Mouse (Mus musculus) gastrocnemius, postnatal 25 days (tissue): Measurements from ENCODE around the gene Actn1. TPM values are rescaled to one million over a fixed set of nuclear protein-coding genes. Genes with fewer than 3 reads are reported as not detected.
A peak's percentile ranks its signal among the peaks of the same experiment; 100 is the strongest.

ENCODE experiments used
- DNase-seq: peaks from one replicate; pipeline ENCODE4 v3.0.0; 2022
- total RNA-seq, 2 experiments: library from RNA; stranded (reverse); gene quantifications; 1 replicate in 1 of 2; 2 replicates in 1 of 2; pipeline ENCODE4 v1.2.3; 2021

The Actn1 gene
- total RNA-seq, 2 experiments from 2014 or later, result 10.2 to 15.5 TPM

DNA sequence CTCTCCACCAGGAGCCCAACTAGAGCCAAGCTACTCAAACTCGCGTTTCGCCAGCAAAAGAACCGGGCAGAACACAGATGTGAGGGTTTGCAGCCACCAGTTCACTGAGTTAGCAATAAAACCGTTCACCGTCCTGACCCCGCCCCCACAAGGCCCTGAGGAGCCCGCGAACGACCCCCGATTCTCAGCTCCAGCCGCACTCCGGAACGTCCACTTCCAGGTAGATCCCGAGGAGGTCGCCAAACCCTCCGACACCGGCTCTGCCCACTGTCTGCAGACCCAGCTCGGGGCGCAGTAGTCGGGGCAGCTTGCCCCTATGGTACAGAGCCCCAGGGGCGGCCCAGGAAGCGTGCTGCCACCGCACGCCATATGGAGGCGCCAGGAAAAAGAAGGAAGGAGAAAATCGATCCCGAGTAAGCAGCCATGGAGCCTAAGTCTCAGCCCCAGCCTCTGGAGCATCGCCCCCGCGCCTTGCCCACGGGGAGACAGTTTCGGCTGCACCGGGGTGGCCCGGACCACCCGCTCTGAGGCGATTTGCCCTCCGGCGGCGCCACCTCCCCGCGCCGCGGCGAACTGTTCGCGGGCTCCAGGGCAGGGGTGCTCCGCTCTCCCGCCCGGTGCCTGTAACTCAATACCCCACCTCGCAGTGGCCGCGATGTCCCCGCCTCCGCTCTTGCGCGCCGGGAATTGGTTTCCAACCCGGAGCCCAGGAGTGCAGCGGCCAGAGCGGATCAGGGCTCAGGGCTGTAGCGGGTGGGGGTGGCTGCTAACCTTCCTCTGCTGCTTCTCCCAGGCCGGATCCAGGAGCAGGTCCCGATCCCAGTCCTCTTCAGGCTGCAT is 735 bp downstream of the Actn1 start:
- peak; percentile 83 for DNase-seq

DNA sequence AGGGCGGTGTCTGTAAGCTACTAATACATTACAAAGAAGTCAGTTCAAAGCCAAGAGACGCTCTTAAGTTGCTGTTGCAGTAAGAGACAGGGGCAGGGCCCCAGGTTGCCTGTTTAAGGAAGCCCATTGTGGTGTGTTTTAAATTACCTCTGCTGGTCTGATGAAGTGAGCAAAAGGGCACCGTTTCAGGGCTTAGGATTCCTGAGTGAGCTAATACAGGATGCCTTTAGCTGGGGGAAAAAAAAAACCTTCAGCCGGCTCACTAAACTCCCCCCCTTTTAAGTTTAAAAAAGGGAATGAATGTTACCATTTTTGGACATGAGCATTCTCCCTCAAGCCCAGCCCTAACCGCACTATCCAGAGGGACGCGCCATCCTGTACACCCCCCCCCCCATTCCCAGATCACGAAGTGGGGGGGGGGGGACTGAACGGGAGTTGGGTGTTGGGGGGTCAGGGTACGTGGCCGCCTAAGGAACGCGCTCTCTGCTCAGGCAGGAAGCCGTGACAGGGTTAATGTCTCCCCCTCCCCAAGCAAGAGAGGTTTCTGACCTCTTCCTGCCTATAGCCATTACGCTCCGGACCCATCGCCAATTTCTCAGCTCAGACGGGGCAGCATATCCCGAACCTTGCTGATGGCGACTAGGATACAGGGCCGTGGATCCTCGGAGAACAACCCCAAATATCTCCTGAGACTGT is 1.5 kb downstream of the Actn1 start:
- DNase-seq, result no peak

DNA sequence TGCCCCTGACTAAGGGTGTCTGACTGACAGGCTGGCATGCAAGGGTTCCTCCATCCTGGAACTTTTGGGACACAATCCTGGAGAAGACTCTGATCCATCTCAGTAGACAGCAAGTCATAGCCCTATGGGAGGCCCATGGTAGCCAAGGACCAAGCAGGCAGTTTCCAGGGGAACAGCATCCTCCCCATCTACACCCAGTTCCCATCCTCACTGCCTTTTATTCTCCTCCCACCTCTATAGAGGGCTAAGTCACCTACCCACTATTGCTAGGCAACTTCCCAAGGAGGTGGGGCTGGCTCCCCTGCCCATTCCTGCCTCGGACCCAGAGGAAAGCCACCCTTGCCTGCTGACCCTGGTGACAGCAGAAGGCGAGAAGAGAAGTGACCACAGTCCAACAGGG is 8.2 kb downstream of the Actn1 start:
- DNase-seq, result no peak

DNA sequence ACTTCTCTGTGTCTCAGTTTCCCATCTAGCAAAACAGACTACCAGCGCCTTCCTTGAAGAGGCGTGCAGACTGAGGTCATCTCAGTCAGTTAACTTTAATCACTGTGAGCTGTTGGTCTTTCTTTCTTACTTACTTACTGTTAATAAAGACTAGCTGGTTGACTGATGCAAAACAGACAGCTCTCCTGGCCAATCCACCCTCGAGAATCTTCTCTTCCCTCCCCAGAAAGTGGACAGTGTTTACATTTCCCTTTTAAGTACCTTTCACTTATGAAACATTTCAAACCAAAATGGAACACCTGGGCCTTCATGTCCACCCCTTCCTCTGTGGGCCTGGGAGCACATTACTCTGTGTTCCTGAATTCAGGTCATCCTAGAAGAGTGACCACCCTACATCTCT is 8.6 kb downstream of the Actn1 start:
- DNase-seq, result no peak

DNA sequence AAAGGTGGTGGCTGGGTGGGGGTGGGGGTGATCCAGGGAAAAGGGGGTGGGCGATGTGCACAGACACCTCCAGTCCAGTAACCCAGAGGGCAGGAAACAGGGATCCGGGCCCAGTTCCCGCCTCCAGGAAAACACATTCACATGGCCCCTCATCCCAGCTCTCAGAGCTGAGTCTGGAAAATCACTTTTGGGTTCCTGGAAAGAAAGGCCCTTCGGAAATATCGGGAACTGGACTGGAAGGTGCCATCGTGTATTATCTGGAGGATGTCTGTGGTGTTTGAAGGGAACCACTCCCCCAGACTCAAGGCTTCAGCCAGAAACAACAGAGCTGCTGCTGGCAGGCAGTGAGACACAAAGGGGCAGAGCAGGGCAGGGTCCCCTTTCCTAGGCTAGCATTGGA is 10.6 kb downstream of the Actn1 start:
- no peak for DNase-seq

DNA sequence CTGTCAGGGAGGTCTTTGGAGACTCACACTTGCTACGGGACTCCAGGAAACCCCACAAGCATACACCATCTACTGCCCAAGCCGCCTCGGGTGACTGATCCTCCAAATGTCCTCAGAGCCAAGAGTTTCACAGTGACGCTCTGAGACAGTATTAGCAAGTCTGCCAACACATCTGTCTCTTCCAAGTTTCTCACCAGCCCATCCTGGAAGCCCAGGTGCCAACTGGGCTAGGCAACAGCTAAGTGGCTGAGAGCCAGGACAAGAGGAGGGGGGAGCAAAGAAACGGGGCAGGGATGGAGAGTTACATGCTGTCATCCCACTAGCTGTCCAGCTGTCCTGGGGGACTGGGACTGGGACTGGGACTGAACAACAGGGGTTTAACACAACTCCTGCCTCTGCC is 13.1 kb downstream of the Actn1 start:
- DNase-seq, result peak; percentile 52

DNA sequence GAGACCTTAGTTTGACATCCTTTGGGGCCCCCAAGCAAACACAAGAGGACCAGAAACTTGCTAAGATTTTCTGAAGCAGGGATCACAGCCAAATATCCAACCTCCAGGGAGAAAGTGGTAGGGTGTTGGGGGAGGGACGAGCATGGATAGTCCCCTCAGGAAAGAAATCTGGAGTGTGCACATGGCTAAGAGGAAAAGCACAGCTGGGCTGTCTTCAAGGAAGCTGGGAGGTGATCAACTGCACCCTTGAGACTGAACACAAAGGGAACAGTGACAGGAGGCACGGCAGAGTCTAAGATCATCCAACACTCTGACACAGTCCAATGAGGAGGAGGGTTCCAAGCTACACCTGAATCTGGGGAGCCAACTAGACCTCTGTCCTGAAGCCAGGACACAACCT is 13.7 kb downstream of the Actn1 start:
- no peak for DNase-seq

DNA sequence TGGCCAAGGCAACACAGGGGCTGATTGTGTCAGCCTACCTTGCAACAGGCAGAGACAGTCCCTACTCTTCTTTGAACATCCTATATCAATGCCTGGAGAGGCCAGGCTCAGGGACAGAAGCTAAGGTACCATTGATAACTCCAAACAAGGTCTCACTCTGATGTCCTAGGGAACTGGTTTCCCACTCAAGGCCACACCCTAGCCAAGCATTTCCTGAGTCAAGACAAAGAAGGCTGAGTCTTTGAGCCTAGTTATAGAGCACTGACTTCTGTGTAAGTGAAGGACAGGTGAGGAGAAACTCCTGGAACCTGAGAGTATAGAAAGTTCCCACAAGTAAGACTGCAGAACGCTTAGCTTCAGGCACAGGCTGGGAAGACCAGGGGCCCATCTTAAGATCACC is 15.4 kb downstream of the Actn1 start:
- DNase-seq, result no peak

DNA sequence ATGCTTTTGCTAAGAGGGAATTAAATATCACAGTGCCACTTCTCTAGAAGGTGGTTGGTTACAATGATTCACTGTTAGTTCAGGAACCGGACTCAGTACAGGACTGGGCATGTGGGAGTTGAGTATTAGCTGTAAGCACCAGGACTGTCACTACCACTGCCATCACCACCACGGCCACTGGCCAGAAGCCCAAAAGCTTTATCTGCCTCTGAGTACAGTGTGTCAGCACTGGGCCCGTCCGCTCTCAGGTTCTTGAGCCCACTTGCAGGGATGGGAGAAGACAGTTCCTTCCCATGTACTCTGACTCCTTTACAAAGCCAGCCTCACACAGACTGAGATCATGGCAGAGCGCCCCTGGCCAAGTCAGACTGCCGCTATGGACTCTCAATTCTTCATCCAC is 16.0 kb downstream of the Actn1 start:
- DNase-seq, result no peak

DNA sequence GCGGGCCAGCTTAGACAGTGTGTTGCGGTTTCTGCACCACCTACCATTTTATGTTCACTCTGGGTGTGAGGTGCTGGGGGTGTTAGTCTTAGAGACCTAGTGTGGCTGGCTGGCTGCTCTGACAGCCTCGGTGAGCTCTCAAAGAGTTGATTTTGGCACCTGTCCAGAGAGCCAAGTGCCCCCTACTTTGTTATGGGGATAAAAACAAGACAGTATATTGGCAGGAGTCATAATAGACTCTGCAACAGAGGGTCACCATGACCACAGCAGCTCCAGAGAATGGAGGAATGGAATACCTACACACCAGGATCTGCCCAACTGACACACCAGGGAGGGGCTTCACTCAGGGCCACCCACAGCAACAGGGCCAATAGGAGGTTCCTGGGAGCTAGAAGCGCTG is 16.8 kb downstream of the Actn1 start:
- DNase-seq, result no peak

DNA sequence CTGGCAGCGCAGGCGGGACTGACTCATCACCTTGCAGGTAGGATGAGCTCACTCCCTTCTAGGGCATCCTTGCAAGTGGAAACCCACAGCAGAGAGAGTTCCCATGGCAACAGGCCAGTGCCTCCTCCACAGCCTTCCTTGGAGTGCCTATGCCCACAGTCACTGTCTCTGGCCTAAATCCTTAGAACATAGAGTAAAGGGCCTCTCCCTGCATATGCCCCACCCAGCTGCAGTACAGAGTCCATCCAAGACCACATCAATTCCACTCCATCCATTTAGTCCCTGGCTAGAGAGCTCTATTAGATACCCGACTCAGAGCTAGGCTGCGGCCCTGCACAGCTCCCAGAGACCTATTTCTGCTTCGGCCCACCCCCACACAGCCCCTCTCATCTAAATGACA is 20.7 kb downstream of the Actn1 start:
- no peak for DNase-seq

DNA sequence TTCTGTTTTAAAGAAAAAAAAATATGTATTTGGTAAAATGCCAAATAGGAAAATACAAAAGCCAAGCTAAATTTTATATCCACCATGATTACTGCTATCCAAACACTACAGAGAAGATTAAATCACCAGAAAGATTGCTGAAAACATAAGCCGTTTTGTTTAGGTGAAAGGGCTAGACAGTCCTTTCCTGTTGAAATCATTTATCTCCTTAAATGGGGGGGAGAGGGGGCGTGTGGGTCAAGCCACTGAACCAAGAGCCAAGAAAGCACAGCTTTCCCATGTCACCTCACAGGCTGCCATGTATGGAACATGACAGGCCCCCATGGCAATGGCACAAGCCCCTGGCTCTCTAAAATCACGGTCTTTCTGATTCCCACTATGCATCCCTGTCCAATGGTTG is 21.6 kb downstream of the Actn1 start:
- no peak for DNase-seq

DNA sequence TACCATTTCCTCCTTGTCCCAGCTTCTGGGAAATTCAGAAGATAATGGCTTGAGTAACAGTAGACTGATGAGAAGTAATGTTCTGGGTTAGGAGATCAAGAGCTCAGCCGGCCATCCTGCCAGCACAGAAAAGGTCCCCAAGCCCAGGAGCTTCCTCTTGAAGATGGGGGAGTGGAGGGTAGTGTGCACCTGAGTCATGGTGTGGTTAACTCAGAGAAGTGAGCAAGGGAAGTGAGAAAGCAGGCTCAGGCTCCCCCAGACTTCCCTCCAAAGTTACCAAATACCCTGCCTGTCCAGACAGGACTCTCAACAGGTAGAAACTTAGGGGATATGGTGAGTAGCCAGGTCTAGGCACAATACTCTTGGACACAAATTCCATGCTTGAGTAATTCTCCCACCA is 24.9 kb downstream of the Actn1 start:
- no peak for DNase-seq

DNA sequence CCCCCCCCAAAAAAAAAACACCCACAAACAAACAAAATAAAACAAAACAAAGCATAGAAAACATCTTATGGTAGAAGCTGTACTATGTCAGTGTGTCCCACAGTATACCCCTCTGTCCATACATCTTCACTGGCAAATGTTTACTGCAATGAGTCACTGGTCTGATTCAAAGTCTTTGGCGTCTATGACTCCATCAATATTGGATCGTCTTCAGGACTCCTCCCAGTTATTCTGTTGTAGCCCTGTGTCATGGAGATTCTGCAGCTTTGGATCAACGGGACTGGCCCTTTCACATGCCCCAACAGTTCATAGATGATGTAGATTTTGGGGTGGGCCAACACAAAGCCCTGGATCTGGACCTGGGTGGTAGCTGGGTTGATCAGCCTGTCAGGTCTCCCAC is 25.9 kb downstream of the Actn1 start:
- DNase-seq, result no peak

DNA sequence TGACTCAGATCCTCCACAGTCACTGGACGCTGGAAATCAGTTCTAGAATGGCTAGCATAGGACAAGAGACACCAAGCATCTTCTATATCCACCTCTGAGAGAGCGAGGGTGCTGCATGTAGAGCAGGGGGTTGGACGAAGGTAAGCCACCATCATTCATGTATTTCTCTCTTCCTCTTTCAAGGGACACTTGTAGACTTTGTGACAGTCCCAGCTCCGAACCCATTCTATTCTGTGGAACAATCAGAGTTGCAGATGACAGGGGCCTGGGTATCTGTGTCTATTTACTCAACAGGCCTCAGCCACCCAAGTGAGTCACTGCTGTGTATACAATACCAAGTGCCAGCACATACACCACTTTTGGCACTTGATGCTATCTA is 27.3 kb downstream of the Actn1 start:
- no peak for DNase-seq

DNA sequence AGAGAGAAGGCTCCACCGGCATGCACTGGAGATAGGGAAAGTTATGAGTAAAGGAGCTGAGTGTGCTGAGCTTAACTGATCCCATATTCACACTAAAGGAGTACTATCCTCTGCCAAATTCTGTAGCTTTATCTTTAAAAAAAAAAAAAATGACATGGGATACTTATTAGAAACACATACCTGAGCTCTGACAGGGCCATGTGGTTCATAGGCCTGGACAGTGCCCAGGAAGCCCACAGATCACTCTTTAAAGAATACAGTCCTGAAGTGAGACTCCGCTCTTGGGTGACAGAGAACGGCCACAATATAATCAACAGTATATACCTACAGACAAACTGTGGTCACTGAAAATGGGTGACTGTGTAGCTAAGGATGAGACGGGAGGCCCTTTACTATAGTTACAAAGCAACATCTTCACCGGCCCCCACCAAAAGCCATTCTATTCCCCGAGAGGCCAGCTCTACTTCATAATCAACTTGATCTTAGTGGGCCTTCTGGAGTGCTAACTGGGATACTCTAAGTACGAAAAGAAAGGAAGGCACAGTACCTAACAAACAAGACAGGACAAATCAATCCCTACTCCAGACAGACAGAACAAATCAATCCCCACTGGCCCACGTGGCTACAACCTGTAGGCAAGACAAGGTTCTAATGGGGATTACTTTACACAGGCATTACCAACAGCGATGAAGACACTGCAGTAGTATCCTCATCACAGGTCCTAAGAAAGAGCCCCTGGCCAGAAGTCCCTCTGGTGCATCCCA is 27.9 kb downstream of the Actn1 start:
- DNase-seq, result no peak

DNA sequence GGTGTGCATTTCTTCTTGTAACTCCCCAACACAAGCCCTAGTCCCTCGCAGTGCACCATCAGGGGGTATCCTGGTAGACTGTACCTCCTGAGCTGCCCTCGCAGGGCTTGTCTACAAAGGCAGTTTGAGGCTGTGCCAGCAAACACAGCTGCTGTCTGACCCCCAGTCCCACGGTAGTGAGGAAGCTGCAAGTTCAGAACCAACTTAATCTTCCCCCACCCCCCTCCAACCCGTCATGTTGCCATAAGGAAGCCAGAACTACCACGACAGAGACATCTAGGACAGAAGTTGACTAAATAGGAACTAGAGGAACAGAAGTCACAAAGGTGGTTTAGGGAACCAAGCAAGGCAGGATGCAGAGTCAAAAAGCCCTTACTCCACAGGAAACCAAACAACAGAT is 28.9 kb downstream of the Actn1 start:
- no peak for DNase-seq

DNA sequence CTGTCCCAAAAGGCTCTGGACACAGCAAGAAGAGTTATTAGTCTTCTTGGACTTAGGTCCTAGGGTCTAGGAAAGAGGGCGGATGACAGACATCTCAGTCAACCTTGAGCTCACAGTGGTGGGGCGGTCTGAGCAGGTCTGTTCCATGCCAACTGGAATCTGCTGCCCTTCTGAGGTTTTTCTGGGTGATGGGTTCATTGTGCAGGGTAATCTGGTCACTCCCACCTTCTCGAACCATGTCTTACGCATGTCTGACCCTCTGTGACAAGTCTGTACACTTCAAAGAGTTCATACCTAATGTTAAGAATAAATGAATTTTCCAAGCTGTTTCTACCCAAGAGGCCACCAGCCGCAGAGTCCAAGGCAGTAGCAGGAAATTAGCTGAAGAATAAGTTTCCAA is 29.3 kb downstream of the Actn1 start:
- no peak for DNase-seq

DNA sequence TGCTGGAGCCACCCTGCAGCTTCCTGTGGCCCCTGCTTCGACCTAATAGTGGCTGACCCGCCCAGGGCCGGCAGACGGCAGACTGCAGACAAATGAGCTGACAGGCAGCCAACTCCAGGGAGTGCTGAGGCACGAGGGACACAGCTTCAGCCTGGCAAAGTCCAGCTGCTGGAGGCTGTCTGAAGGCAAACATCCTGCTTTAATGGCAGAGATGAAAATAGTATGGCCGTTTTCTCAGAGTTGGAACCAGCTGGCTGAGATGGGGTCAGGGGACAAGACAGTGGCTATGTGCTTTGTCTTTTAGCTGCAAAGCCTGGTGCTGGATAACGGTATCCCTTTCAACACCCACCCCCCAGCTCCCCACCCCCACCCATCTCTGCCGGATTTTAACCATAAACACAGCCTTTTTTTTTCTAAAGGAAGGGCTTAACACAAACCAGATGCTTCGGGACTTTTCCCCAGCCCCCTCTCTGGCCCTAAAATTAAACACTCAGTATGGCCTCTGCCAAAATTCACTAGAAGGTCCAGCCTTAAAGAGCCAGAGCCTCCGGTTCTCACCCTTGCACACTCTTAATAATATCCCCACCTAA is 30.0 kb downstream of the Actn1 start:
- peak; percentile 83 for DNase-seq

DNA sequence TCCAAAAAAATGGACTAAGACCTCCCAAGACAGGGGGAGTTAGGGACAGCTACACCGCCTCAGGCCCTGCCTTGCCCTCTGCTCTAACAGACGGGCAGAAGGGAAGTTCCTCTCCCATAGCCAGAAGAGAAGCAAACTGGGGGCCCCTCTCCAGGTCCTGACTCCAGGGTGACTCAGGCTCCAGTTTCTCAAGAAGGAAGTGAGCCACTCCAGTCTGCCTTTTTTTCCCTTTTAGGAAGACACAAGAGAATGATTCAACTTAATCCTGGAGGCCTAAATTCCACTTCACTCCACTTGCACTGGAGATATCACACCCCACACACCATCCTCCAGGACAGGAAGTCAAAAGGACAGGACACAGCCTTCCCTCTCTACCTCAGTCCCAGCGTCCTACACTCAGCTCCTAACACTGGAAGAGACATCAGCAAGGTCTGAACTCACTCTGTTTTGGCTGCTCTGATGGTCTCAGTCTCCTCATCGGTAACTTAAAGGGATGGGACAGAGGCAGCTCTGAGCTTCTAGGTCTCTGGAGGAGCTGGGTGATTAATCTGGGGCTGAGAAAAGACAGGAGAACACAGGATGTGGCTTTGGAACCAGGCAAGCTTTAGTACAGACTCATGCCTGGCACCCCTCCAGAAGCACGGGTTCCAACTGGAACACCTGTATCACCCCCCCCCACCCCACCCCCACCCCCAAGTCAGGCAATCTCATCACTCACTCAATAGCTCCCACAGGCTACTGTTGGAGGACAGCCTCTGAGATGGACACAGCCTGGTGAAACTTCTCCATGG is 31.0 kb downstream of the Actn1 start:
- DNase-seq, result no peak

DNA sequence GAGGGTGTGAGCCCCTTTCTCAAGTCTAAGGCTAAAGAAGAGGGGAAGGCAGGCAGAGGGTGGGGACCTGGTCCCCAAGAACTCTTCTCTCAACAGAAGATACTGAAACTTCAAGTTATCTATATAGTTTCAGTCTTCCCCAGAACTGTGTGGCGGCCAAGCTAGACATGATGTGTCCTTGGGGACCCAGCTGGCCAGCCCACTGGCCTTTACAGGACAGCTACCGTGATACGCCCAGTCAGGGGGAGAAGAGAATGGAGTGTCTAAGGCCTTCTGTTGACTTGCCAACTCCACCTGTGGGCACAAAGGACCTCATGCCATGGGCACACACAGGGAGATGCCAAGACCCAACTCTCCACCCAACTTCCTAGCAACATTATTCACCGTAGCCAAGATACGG is 31.8 kb downstream of the Actn1 start:
- DNase-seq, result no peak

DNA sequence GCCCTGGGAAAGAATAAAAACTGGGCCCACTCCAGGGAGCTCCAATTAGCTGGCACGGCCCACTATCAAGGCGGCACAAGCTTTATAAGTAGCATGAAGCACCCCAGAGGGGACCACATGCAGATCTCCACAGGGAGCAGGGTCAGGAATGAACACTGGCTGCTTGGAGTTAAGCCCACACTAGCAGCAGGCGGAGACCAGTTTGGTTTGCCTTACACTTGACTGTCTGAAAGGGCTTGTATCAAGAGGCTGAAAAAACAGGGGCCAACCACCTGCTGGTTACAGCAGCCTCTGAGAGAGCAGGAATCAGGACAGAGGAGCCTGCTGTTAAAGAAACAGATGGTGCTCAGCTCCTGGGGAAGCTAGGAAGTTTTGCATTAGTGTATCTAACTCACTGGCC is 32.3 kb downstream of the Actn1 start:
- DNase-seq, result no peak
